In genomic region chr3:95674812-95675211, GRCm38 (mm10) we compare ENCODE assay signal across 7 mouse cellular contexts. TPM values are rescaled to one million over a fixed set of nuclear protein-coding genes. Genes with fewer than 3 reads are reported as not detected.
DNase-seq lines count a peak whose midpoint lies in the region; ATAC-seq and TF ChIP-seq lines count a peak whose summit lies in the region.

No protein-coding gene starts in this region.

- no peak for TF ChIP-seq EP300 in ES-Bruce4 (IDR thresholded peaks at IDR 0.05; ENCODE audit: insufficient read depth, low read depth, low read length)

- no peaks in the 10 kb centered on the region for H3K9me3 ChIP-seq in ES-Bruce4 (replicated peaks; ENCODE audit: control insufficient read depth, insufficient read depth, low read length, poor library complexity, severe bottlenecking)
- no peaks in the 10 kb centered on the region for H3K9me3 ChIP-seq in hindbrain, embryonic 10.5 days
- H3K9me3 ChIP-seq in limb, embryonic 14.5 days (ENCODE audit: control insufficient read depth, low read length): no peaks in the 10 kb centered on the region
- no peaks in the 10 kb centered on the region for H3K9me3 ChIP-seq in neural tube, embryonic 14.5 days (ENCODE audit: control insufficient read depth, low read length)

- peaks cover 3% of the 10 kb centered on the region for H3K4me1 ChIP-seq in ES-Bruce4 (ENCODE audit: control insufficient read depth, insufficient read depth, low read length)
- peaks cover 14% of the 10 kb centered on the region for H3K4me1 ChIP-seq in bone marrow, adult 2 months (ENCODE audit: control insufficient read depth, insufficient read depth, low read length)
- peaks cover 59% of the 10 kb centered on the region for H3K4me1 ChIP-seq in hindbrain, embryonic 10.5 days (replicated peaks)
- H3K4me1 ChIP-seq in limb, embryonic 14.5 days (ENCODE audit: control insufficient read depth, insufficient read depth, low read length): peaks cover 45% of the 10 kb centered on the region
- 0 out of 2 replicates have a peak, but pooled peaks cover 7% of the 10 kb centered on the region for H3K4me1 ChIP-seq in neural tube, embryonic 14.5 days (ENCODE audit: control insufficient read depth, insufficient read depth, low read length)

- ATAC-seq in limb, embryonic 14.5 days (ENCODE audit: low FRiP score, low read depth): no peak
- peak; percentile 23; the same call in 1 of the 2 replicates for ATAC-seq in neural tube, embryonic 14.5 days (ENCODE audit: low read depth)

- DNase-seq in hindbrain, embryonic 10.5 days (ENCODE audit: low spot score): no peak
- DNase-seq in limb, embryonic 14.5 days (ENCODE audit: low spot score): no peak
- no peak for DNase-seq in left cerebral cortex, adult 11 months (ENCODE audit: low spot score)
- DNase-seq in urinary bladder, postnatal 36 days (ENCODE audit: low spot score in 2 of 2): no peak

- peak overlapping the region; percentile 28; the same call in 1 of the 2 replicates for H3K4me3 ChIP-seq in ES-Bruce4 (ENCODE audit: low read depth, low read length)
- no peak overlapping the region for H3K4me3 ChIP-seq in bone marrow, adult 2 months (replicated peaks; ENCODE audit: control insufficient read depth, low read depth, low read length)
- H3K4me3 ChIP-seq in hindbrain, embryonic 10.5 days: no peak overlapping the region
- H3K4me3 ChIP-seq in limb, embryonic 14.5 days (replicated peaks; ENCODE audit: low read length): no peak overlapping the region
- H3K4me3 ChIP-seq in neural tube, embryonic 14.5 days (ENCODE audit: low read depth, low read length): no peak overlapping the region

- no peak for TF ChIP-seq POLR2A in ES-Bruce4 (IDR thresholded peaks at IDR 0.05; ENCODE audit: insufficient read depth, low read length)
- TF ChIP-seq POLR2A in bone marrow, adult 2 months (IDR thresholded peaks at IDR 0.05; ENCODE audit: borderline replicate concordance, control insufficient read depth, low read depth, low read length): no peak
- no peak for TF ChIP-seq POLR2A in limb, embryonic 14.5 days (IDR thresholded peaks at IDR 0.05; ENCODE audit: borderline replicate concordance, extremely low read depth, insufficient read depth, insufficient read length)

- peak overlapping the region; percentile 43 for H3K9ac ChIP-seq in ES-Bruce4 (ENCODE audit: low read depth, poor library complexity, severe bottlenecking)
- H3K9ac ChIP-seq in limb, embryonic 14.5 days (ENCODE audit: low read depth, low read length, severe bottlenecking): 0 out of 2 replicates have a peak overlapping the region, but pooled peaks have one; percentile 13
- H3K9ac ChIP-seq in neural tube, embryonic 14.5 days (replicated peaks; ENCODE audit: low read depth, low read length): no peak overlapping the region

- H3K36me3 ChIP-seq in ES-Bruce4 (ENCODE audit: control insufficient read depth, insufficient read depth, low read length, poor library complexity, severe bottlenecking): no peaks in the 10 kb centered on the region
- H3K36me3 ChIP-seq in hindbrain, embryonic 10.5 days: peaks cover 58% of the 10 kb centered on the region
- no peaks in the 10 kb centered on the region; the same call in 1 of the 2 replicates for H3K36me3 ChIP-seq in limb, embryonic 14.5 days (ENCODE audit: control insufficient read depth, insufficient read depth, low read length)
- H3K36me3 ChIP-seq in neural tube, embryonic 14.5 days (ENCODE audit: control insufficient read depth, insufficient read depth, low read length): no peaks in the 10 kb centered on the region

- 11% methylated on average over 6 of the region's 6 CpGs for WGBS in bone marrow, adult 2 months
- 28% methylated on average over 6 of the region's 6 CpGs for WGBS in hindbrain, embryonic 10.5 days
- WGBS in limb, embryonic 14.5 days: 5% methylated on average over 5 of the region's 6 CpGs
- 10% methylated on average over 6 of the region's 6 CpGs for WGBS in neural tube, embryonic 14.5 days

- H3K27ac ChIP-seq in ES-Bruce4 (ENCODE audit: insufficient read depth, low read length): peak overlapping the region; percentile 97
- peak overlapping the region; percentile 88 for H3K27ac ChIP-seq in bone marrow, adult 2 months (ENCODE audit: control insufficient read depth, insufficient read depth, low read depth, low read length, poor library complexity)
- peak overlapping the region; percentile 79 for H3K27ac ChIP-seq in hindbrain, embryonic 10.5 days
- peak overlapping the region; percentile 90 for H3K27ac ChIP-seq in limb, embryonic 14.5 days (replicated peaks; ENCODE audit: low read depth, low read length)
- peak overlapping the region; percentile 69 for H3K27ac ChIP-seq in neural tube, embryonic 14.5 days (ENCODE audit: low read depth, low read length)

- no peak for TF ChIP-seq CTCF in ES-Bruce4 (IDR thresholded peaks at IDR 0.05; ENCODE audit: low read depth, low read length)
- no peak for TF ChIP-seq CTCF in bone marrow, adult 2 months (IDR thresholded peaks at IDR 0.05; ENCODE audit: control insufficient read depth, insufficient read depth, low read length)

- H3K4me2 ChIP-seq in limb, embryonic 14.5 days (replicated peaks; ENCODE audit: low read depth, low read length, severe bottlenecking): peak overlapping the region; percentile 8; the same call in 1 of the 2 replicates
- H3K4me2 ChIP-seq in neural tube, embryonic 14.5 days (ENCODE audit: low read depth, low read length): no peak overlapping the region

- H3K27me3 ChIP-seq in ES-Bruce4 (ENCODE audit: control insufficient read depth, insufficient read depth, low read length, poor library complexity, severe bottlenecking): no peaks in the 10 kb centered on the region
- H3K27me3 ChIP-seq in hindbrain, embryonic 10.5 days (ENCODE audit: insufficient read depth, poor library complexity, severe bottlenecking): no peaks in the 10 kb centered on the region
- no peaks in the 10 kb centered on the region for H3K27me3 ChIP-seq in limb, embryonic 14.5 days (ENCODE audit: control insufficient read depth, insufficient read depth, low read length)
- H3K27me3 ChIP-seq in neural tube, embryonic 14.5 days (ENCODE audit: control insufficient read depth, insufficient read depth, low read length): no peaks in the 10 kb centered on the region

RNA-seq across cellular contexts. Expression of gene Adamtsl4, which starts 12.9 kb away (rescaled TPM):
- 6.9 and 10.1 TPM in 2 replicates for polyA plus RNA-seq in ES-Bruce4 (2011; ENCODE audit: insufficient read depth, insufficient read length, low read depth, missing spikeins)
- polyA plus RNA-seq in bone marrow, adult 2 months (2011; ENCODE audit: insufficient read depth, insufficient read length, low replicate concordance, missing spikeins): 1.9 and 2.7 TPM in 2 replicates
- 0.73 and 0.86 TPM in 2 replicates for polyA plus RNA-seq in hindbrain, embryonic 10.5 days (2016; fragmentation: Nextera tagmentation; extraction: Ambion mirVana)
- 3.3 and 3.6 TPM in 2 replicates for polyA plus RNA-seq in limb, embryonic 14.5 days (2012; rRNA removed)
- polyA plus RNA-seq in limb, embryonic 14.5 days (2014; fragmentation: Nextera tagmentation; extraction: Ambion mirVana): 2.8 and 3.4 TPM in 2 replicates
- polyA plus RNA-seq in neural tube, embryonic 14.5 days (2014; fragmentation: Nextera tagmentation; extraction: Ambion mirVana): 0.88 and 1.1 TPM in 2 replicates

RNA-seq across cellular contexts. Expression of gene Mcl1, which starts 16.2 kb away (rescaled TPM):
- 247 and 264 TPM in 2 replicates for polyA plus RNA-seq in ES-Bruce4 (2011; ENCODE audit: insufficient read depth, insufficient read length, low read depth, missing spikeins)
- polyA plus RNA-seq in bone marrow, adult 2 months (2011; ENCODE audit: insufficient read depth, insufficient read length, low replicate concordance, missing spikeins): 88.8 and 134 TPM in 2 replicates
- polyA plus RNA-seq in hindbrain, embryonic 10.5 days (2016; fragmentation: Nextera tagmentation; extraction: Ambion mirVana): 47.2 and 53.4 TPM in 2 replicates
- 64.5 and 72.1 TPM in 2 replicates for polyA plus RNA-seq in limb, embryonic 14.5 days (2012; rRNA removed)
- polyA plus RNA-seq in limb, embryonic 14.5 days (2014; fragmentation: Nextera tagmentation; extraction: Ambion mirVana): 67.8 and 73.5 TPM in 2 replicates
- 49.0 and 65.6 TPM in 2 replicates for polyA plus RNA-seq in neural tube, embryonic 14.5 days (2014; fragmentation: Nextera tagmentation; extraction: Ambion mirVana)

RNA-seq across cellular contexts. Expression of gene Ensa, which starts 50.0 kb away (rescaled TPM):
- 67.4 and 68.5 TPM in 2 replicates for polyA plus RNA-seq in ES-Bruce4 (2011; ENCODE audit: insufficient read depth, insufficient read length, low read depth, missing spikeins)
- polyA plus RNA-seq in bone marrow, adult 2 months (2011; ENCODE audit: insufficient read depth, insufficient read length, low replicate concordance, missing spikeins): 29.3 and 36.2 TPM in 2 replicates
- polyA plus RNA-seq in hindbrain, embryonic 10.5 days (2016; fragmentation: Nextera tagmentation; extraction: Ambion mirVana): 84.8 and 89.9 TPM in 2 replicates
- polyA plus RNA-seq in limb, embryonic 14.5 days (2012; rRNA removed): 32.6 and 43.4 TPM in 2 replicates
- polyA plus RNA-seq in limb, embryonic 14.5 days (2014; fragmentation: Nextera tagmentation; extraction: Ambion mirVana): 67.8 and 74.7 TPM in 2 replicates
- 94.2 and 101 TPM in 2 replicates for polyA plus RNA-seq in neural tube, embryonic 14.5 days (2014; fragmentation: Nextera tagmentation; extraction: Ambion mirVana)
